Mouse (Mus musculus): ENCODE results near the gene Adrm1.

GRCm38 (mm10) chr2:180133911-180134310 lies 37.4 kb upstream of the Adrm1 start:
- TF ChIP-seq POLR2A (IDR thresholded peaks at IDR 0.05; ENCODE audit: borderline replicate concordance, control insufficient read depth, low read depth, low read length) (no peak), CTCF (IDR thresholded peaks at IDR 0.05; ENCODE audit: control insufficient read depth, insufficient read depth, low read length) (no peak)
